Mouse (Mus musculus) ES-Bruce4 (cell line): ENCODE measurements at regions not wholly inside any gene's neighbourhood (a gene's known extent, or its start where the extent isn't known, plus 50 kb on each side); places are given as distances from the start of the nearest gene placed in this dataset.

Experiments
- H3K27ac ChIP-seq: 2 replicates; pipeline ENCODE4 v1.5.1; 2012; ENCODE audit warnings: low read length, inconsistent platforms; ENCODE audit not compliant: insufficient read depth
- H3K27me3 ChIP-seq: 2 replicates; pipeline ENCODE4 v1.6.1; 2012; ENCODE audit warnings: mild to moderate bottlenecking, low read length, inconsistent platforms; ENCODE audit not compliant: control insufficient read depth, poor library complexity, insufficient read depth, severe bottlenecking
- H3K36me3 ChIP-seq: 2 replicates; pipeline ENCODE4 v1.6.1; 2012; ENCODE audit warnings: inconsistent platforms, mild to moderate bottlenecking, low read length, moderate library complexity; ENCODE audit not compliant: control insufficient read depth, poor library complexity, insufficient read depth, severe bottlenecking
- H3K4me1 ChIP-seq: one replicate; pipeline ENCODE4 v1.8.1; 2011; ENCODE audit warnings: low read length; ENCODE audit not compliant: control insufficient read depth, insufficient read depth
- H3K4me3 ChIP-seq: 2 replicates; pipeline ENCODE4 v1.5.1; 2011; ENCODE audit warnings: low read depth, mild to moderate bottlenecking, low read length
- H3K9ac ChIP-seq: 2 replicates; pipeline ENCODE4 v1.6.1; 2012; ENCODE audit warnings: low read depth, mild to moderate bottlenecking, inconsistent platforms; ENCODE audit not compliant: poor library complexity, severe bottlenecking
- H3K9me3 ChIP-seq: replicated peaks from 2 replicates; pipeline ENCODE4 v1.6.1; 2012; ENCODE audit warnings: mild to moderate bottlenecking, low read length, inconsistent platforms; ENCODE audit not compliant: control insufficient read depth, poor library complexity, insufficient read depth, severe bottlenecking
- CTCF ChIP-seq: IDR thresholded peaks from one replicate; pipeline ENCODE4 v1.8.1; 2011; ENCODE audit warnings: low read depth, low read length
- EP300 ChIP-seq: IDR thresholded peaks from 2 replicates; pipeline ENCODE4 v1.6.1; 2011; ENCODE audit warnings: low read depth, low read length; ENCODE audit not compliant: insufficient read depth
- POLR2A ChIP-seq: IDR thresholded peaks from one replicate; pipeline ENCODE4 v1.8.1; 2011; ENCODE audit warnings: low read length; ENCODE audit not compliant: insufficient read depth

GRCm38 (mm10) chr12:28122766-28123165 is 429.4 kb downstream of the Dcdc2c start:
- Histone ChIP-seq H3K4me1 (no peaks in the 10 kb centered on the region), H3K27me3 (no peaks in the 10 kb centered on the region), H3K9me3 (no peaks in the 10 kb centered on the region), H3K4me3 (no peak overlapping the region), H3K27ac (no peak overlapping the region), H3K9ac (no peak overlapping the region), H3K36me3 (no peaks in the 10 kb centered on the region)
- TF ChIP-seq EP300 (no peak), CTCF (no peak), POLR2A (no peak)

GRCm38 (mm10) chr12:28120106-28120505 is 432.1 kb downstream of the Dcdc2c start:
- Histone ChIP-seq H3K9me3 (no peaks in the 10 kb centered on the region), H3K4me1 (no peaks in the 10 kb centered on the region), H3K36me3 (no peaks in the 10 kb centered on the region), H3K27me3 (no peaks in the 10 kb centered on the region), H3K4me3 (no peak overlapping the region), H3K27ac (no peak overlapping the region), H3K9ac (no peak overlapping the region)
- TF ChIP-seq CTCF (no peak), EP300 (no peak), POLR2A (no peak)

GRCm38 (mm10) chr12:28090673-28091072 is 461.5 kb downstream of the Dcdc2c start:
- no peaks in the 10 kb centered on the region for H3K9me3 ChIP-seq
- H3K9ac ChIP-seq = no peak overlapping the region
- H3K27ac ChIP-seq = no peak overlapping the region
- H3K27me3 ChIP-seq = no peaks in the 10 kb centered on the region
- H3K4me1 ChIP-seq = no peaks in the 10 kb centered on the region
- no peak overlapping the region for H3K4me3 ChIP-seq
- no peak for TF ChIP-seq POLR2A
- TF ChIP-seq CTCF = no peak
- no peak for TF ChIP-seq EP300
- no peaks in the 10 kb centered on the region for H3K36me3 ChIP-seq

GRCm38 (mm10) chr12:28085460-28085859 is 466.7 kb downstream of the Dcdc2c start:
- Histone ChIP-seq H3K4me3 (no peak overlapping the region), H3K27ac (no peak overlapping the region), H3K9ac (no peak overlapping the region), H3K27me3 (no peaks in the 10 kb centered on the region), H3K4me1 (no peaks in the 10 kb centered on the region), H3K36me3 (no peaks in the 10 kb centered on the region), H3K9me3 (no peaks in the 10 kb centered on the region)
- TF ChIP-seq POLR2A (no peak), CTCF (no peak), EP300 (no peak)

- no peak for TF ChIP-seq POLR2A
- TF ChIP-seq EP300 = no peak
- no peak for TF ChIP-seq CTCF
- H3K27me3 ChIP-seq = no peaks in the 10 kb centered on the region
- H3K9ac ChIP-seq = no peak overlapping the region
- H3K36me3 ChIP-seq = no peaks in the 10 kb centered on the region
- no peak overlapping the region for H3K27ac ChIP-seq
- no peaks in the 10 kb centered on the region for H3K9me3 ChIP-seq
- H3K4me3 ChIP-seq = no peak overlapping the region
- no peaks in the 10 kb centered on the region for H3K4me1 ChIP-seq
These were observed 475.6 kb downstream of the Dcdc2c start for GRCm38 (mm10) chr12:28076606-28077005.

- Histone ChIP-seq H3K36me3 (no peaks in the 10 kb centered on the region), H3K4me1 (no peaks in the 10 kb centered on the region), H3K27me3 (no peaks in the 10 kb centered on the region), H3K4me3 (no peak overlapping the region), H3K27ac (no peak overlapping the region), H3K9me3 (no peaks in the 10 kb centered on the region), H3K9ac (no peak overlapping the region)
- TF ChIP-seq POLR2A (no peak), CTCF (no peak), EP300 (no peak)
These were observed 483.6 kb downstream of the Dcdc2c start for GRCm38 (mm10) chr12:28068584-28068983.
